Mouse (Mus musculus): ENCODE measurements around the gene Mtx1.

- TF ChIP-seq CTCF (IDR thresholded peaks at IDR 0.05; ENCODE audit: low read depth) (peak; percentile 85), EP300 (IDR thresholded peaks at IDR 0.05; ENCODE audit: low read depth) (no peak)
Observed at GRCm38 (mm10) chr3:89242331-89242895, 15.5 kb upstream of the Mtx1 start.
